Mouse (Mus musculus): Measurements from ENCODE around the gene Selenow. TPM values are rescaled to one million over a fixed set of nuclear protein-coding genes. Genes with fewer than 3 reads are reported as not detected.

Selenow gene
- total RNA-seq (2014; rRNA removed; ENCODE audit: low replicate concordance) (292 and 404 TPM in 2 replicates), polyA plus RNA-seq (2015; fragmentation: Nextera tagmentation; extraction: Ambion mirVana) (632 and 642 TPM in 2 replicates)

DNA sequence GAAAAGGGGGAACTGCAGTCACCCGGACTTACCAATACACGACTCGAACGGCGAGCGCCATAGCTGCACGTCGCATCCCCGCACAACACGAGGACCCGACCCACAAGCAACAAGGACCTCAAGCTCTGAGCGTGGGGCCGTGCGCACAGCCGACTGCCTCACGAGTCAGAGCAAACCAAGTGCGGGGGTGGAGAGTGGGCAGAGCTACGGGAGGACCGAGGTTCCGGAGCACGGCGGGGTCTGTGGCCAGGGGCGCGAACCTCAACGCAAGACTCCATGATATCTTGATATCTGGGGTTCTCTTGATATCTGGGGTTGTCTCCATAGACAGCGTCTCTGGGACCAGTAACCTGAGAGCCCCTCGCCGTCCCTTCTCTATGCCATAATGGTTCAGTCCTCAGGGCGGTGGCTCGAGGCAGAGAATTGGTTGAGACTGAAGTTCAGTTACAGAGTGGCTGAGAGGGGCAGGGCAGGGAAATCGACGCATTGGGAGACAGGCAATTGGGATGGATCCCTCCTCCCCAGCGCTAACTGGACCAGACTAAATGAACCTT lies at the start of gene Selenow:
TSS of gene Selenow (minus strand) at position 183 of the 554 bp plus-strand sequence.
- H3K4me3 ChIP-seq (ENCODE audit: low read depth, low read length), result peak within 1 kb of the TSS; percentile 83
- peaks cover 25% of the 10 kb centered on the region for H3K36me3 ChIP-seq (replicated peaks; ENCODE audit: control insufficient read depth, insufficient read depth, low read length)
- H3K9ac ChIP-seq (replicated peaks; ENCODE audit: low read depth, low read length), result peak within 1 kb of the TSS; percentile 86
- TF ChIP-seq EP300 (IDR thresholded peaks at IDR 0.05; ENCODE audit: low read depth) (peak; percentile 74; the same call in 1 of the 2 replicates), CTCF (IDR thresholded peaks at IDR 0.05; ENCODE audit: low read depth) (no peak)
- ATAC-seq (ENCODE audit: insufficient read depth, low read depth) (peak; percentile 95), DNase-seq (ENCODE audit: low spot score) (peak; percentile 94)
- H3K4me1 ChIP-seq (ENCODE audit: control insufficient read depth, insufficient read depth), result peaks cover 21% of the 10 kb centered on the region
- H3K27me3 ChIP-seq (ENCODE audit: control insufficient read depth, insufficient read depth, low read length), result no peaks in the 10 kb centered on the region
- H3K9me3 ChIP-seq (replicated peaks; ENCODE audit: control insufficient read depth, low read length), result no peaks in the 10 kb centered on the region
- WGBS, result 0% methylated on average over 33 of the region's 33 CpGs
- peak within 1 kb of the TSS; percentile 75 for H3K4me2 ChIP-seq (ENCODE audit: low read depth, low read length)
- H3K27ac ChIP-seq (ENCODE audit: low read depth), result peak within 1 kb of the TSS; percentile 87

- Histone ChIP-seq H3K4me3 (ENCODE audit: low read depth, low read length) (no peak overlapping the region), H3K9ac (replicated peaks; ENCODE audit: low read depth, low read length) (no peak overlapping the region), H3K27me3 (ENCODE audit: control insufficient read depth, insufficient read depth, low read length) (no peaks in the 10 kb centered on the region), H3K27ac (ENCODE audit: low read depth) (no peak overlapping the region), H3K4me2 (ENCODE audit: low read depth, low read length) (no peak overlapping the region), H3K36me3 (replicated peaks; ENCODE audit: control insufficient read depth, insufficient read depth, low read length) (peaks cover 26% of the 10 kb centered on the region), H3K4me1 (ENCODE audit: control insufficient read depth, insufficient read depth) (peaks cover 5% of the 10 kb centered on the region; the same call in 1 of the 2 replicates), H3K9me3 (replicated peaks; ENCODE audit: control insufficient read depth, low read length) (no peaks in the 10 kb centered on the region)
- ATAC-seq (ENCODE audit: insufficient read depth, low read depth) (no peak), DNase-seq (ENCODE audit: low spot score) (no peak)
- TF ChIP-seq CTCF (IDR thresholded peaks at IDR 0.05; ENCODE audit: low read depth) (0 out of 2 replicates have a peak, but pooled peaks have one; percentile 23), EP300 (IDR thresholded peaks at IDR 0.05; ENCODE audit: low read depth) (no peak)
- 84% methylated on average over 3 of the region's 3 CpGs for WGBS
These were observed 47.5 kb upstream of the Selenow start for GRCm38 (mm10) chr7:15969674-15970073.

DNA sequence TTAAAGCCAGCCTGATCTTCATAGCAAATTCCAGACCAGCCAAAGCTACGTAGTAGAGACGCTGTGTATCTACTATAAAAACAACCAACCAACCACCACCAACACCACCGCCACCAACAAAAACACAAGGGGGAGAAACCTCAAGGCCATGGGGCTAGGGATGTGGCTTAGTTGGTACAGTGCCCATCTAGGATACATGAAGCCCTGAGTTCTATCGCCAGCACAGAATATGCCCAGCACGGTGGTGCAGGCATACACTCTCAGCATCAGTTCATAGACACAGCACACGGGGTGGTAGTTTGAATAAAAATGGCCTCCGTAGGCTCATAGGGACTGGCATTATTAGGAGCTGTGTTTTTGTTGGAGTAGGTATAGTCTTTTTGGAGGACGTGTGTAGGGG lies 46.1 kb upstream of the Selenow start:
- Histone ChIP-seq H3K9me3 (replicated peaks; ENCODE audit: control insufficient read depth, low read length) (no peaks in the 10 kb centered on the region), H3K4me1 (ENCODE audit: control insufficient read depth, insufficient read depth) (peaks cover 10% of the 10 kb centered on the region; the same call in 1 of the 2 replicates), H3K36me3 (replicated peaks; ENCODE audit: control insufficient read depth, insufficient read depth, low read length) (peaks cover 25% of the 10 kb centered on the region), H3K4me2 (ENCODE audit: low read depth, low read length) (no peak overlapping the region), H3K27ac (ENCODE audit: low read depth) (no peak overlapping the region), H3K27me3 (ENCODE audit: control insufficient read depth, insufficient read depth, low read length) (no peaks in the 10 kb centered on the region), H3K9ac (replicated peaks; ENCODE audit: low read depth, low read length) (no peak overlapping the region), H3K4me3 (ENCODE audit: low read depth, low read length) (no peak overlapping the region)
- TF ChIP-seq EP300 (IDR thresholded peaks at IDR 0.05; ENCODE audit: low read depth) (no peak), CTCF (IDR thresholded peaks at IDR 0.05; ENCODE audit: low read depth) (no peak)
- no peak for ATAC-seq (ENCODE audit: insufficient read depth, low read depth)
- DNase-seq (ENCODE audit: low spot score), result no peak
- 84% methylated on average over 8 of the region's 8 CpGs for WGBS

DNA sequence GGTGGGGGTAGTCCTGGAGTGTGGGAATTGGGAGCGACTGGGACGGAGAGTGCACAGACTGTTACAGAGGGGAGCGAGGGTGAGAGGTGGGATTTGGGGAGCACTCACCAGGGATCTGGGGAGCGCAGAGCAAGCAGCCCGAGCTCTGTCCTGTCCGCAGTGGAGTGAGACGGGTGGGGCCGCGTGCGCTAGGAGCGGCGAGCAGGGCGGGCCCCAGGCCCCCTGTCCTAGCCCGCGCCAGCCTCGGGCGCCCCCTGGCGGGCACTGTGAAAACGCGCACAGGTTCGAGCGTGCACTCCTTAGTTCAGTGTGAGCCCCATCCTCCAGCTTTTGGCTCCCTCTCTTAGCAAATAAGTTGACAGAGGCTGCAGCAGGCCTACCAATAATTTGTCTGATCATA lies 45.1 kb upstream of the Selenow start, which contains the start of gene Ehd2:
TSS of gene Ehd2 (minus strand) at position 256 of the 400 bp plus-strand sequence.
- no peaks in the 10 kb centered on the region for H3K9me3 ChIP-seq (replicated peaks; ENCODE audit: control insufficient read depth, low read length)
- peaks cover 19% of the 10 kb centered on the region; the same call in 1 of the 2 replicates for H3K4me1 ChIP-seq (ENCODE audit: control insufficient read depth, insufficient read depth)
- 0% methylated on average over 14 of the region's 22 CpGs for WGBS
- peak within 1 kb of the TSS; percentile 51 for H3K4me3 ChIP-seq (ENCODE audit: low read depth, low read length)
- H3K36me3 ChIP-seq (replicated peaks; ENCODE audit: control insufficient read depth, insufficient read depth, low read length), result peaks cover 20% of the 10 kb centered on the region
- DNase-seq (ENCODE audit: low spot score), result peak; percentile 74
- H3K27ac ChIP-seq (ENCODE audit: low read depth), result peak within 1 kb of the TSS; percentile 39
- peak within 1 kb of the TSS; percentile 58 for H3K4me2 ChIP-seq (ENCODE audit: low read depth, low read length)
- peak within 1 kb of the TSS; percentile 59 for H3K9ac ChIP-seq (replicated peaks; ENCODE audit: low read depth, low read length)
- TF ChIP-seq CTCF (IDR thresholded peaks at IDR 0.05; ENCODE audit: low read depth) (peak; percentile 91), EP300 (IDR thresholded peaks at IDR 0.05; ENCODE audit: low read depth) (no peak)
- peak; percentile 80 for ATAC-seq (ENCODE audit: insufficient read depth, low read depth)
- H3K27me3 ChIP-seq (ENCODE audit: control insufficient read depth, insufficient read depth, low read length), result no peaks in the 10 kb centered on the region

- ATAC-seq (ENCODE audit: insufficient read depth, low read depth) (no peak), DNase-seq (ENCODE audit: low spot score) (no peak)
- Histone ChIP-seq H3K9ac (replicated peaks; ENCODE audit: low read depth, low read length) (peak overlapping the region; percentile 59; the same call in 1 of the 2 replicates), H3K4me2 (ENCODE audit: low read depth, low read length) (peak overlapping the region; percentile 58), H3K4me1 (ENCODE audit: control insufficient read depth, insufficient read depth) (peaks cover 26% of the 10 kb centered on the region), H3K27ac (ENCODE audit: low read depth) (peak overlapping the region; percentile 39; the same call in 1 of the 2 replicates), H3K4me3 (ENCODE audit: low read depth, low read length) (peak overlapping the region; percentile 51), H3K27me3 (ENCODE audit: control insufficient read depth, insufficient read depth, low read length) (no peaks in the 10 kb centered on the region), H3K36me3 (replicated peaks; ENCODE audit: control insufficient read depth, insufficient read depth, low read length) (peaks cover 12% of the 10 kb centered on the region), H3K9me3 (replicated peaks; ENCODE audit: control insufficient read depth, low read length) (no peaks in the 10 kb centered on the region)
- whole genome bisulfite sequencing, result 49% methylated on average over 3 of the region's 3 CpGs
- TF ChIP-seq CTCF (IDR thresholded peaks at IDR 0.05; ENCODE audit: low read depth) (no peak), EP300 (IDR thresholded peaks at IDR 0.05; ENCODE audit: low read depth) (no peak)
These were observed 44.3 kb upstream of the Selenow start for GRCm38 (mm10) chr7:15966489-15966888.
